Mouse (Mus musculus) intestine, embryonic 15.5 days (tissue): ENCODE results near the gene Mrps35. TPM values are rescaled to one million over a fixed set of nuclear protein-coding genes. Genes with fewer than 3 reads are reported as not detected.

Experiments used
- polyA plus RNA-seq: library from polyadenylated mRNA; unstranded; fragments of >200 nt; fragmentation: Nextera tagmentation; extraction: Ambion mirVana; gene quantifications from 2 replicates; pipeline ENCODE4 v1.2.1, GENCODE M21; 2015

Mrps35 gene
- polyA plus RNA-seq, 1 experiment from 2014 or later = 153 TPM

Other genes starting within 250 kb of the Mrps35 start
- gene Arntl2, start 246.7 kb upstream of the Mrps35 start, polyA plus RNA-seq = 2.8 and 3.8 TPM in 2 replicates
- not detected in 2 replicates for gene Smco2, start 192.7 kb upstream of the Mrps35 start, polyA plus RNA-seq
- 35.9 and 41.5 TPM in 2 replicates for gene Ppfibp1, start 154.3 kb upstream of the Mrps35 start, polyA plus RNA-seq
- gene 1700034J05Rik, start 88.3 kb upstream of the Mrps35 start, polyA plus RNA-seq = 0.10 and 0.21 TPM in 2 replicates
- gene Rep15, start 10.2 kb upstream of the Mrps35 start, polyA plus RNA-seq = 5.7 and 6.7 TPM in 2 replicates
- gene Mansc4, start 44.3 kb downstream of the Mrps35 start, polyA plus RNA-seq = 2.0 and 2.4 TPM in 2 replicates
- 7.3 and 7.6 TPM in 2 replicates for gene Klhl42, start 48.6 kb downstream of the Mrps35 start, polyA plus RNA-seq
- 0.83 and 1.1 TPM in 2 replicates for gene Pthlh, start 221.4 kb downstream of the Mrps35 start, polyA plus RNA-seq